In genomic region chr12:31973473-31974172, GRCm38 (mm10) we compare ENCODE assay signal across 9 mouse cellular contexts. TPM values are rescaled to one million over a fixed set of nuclear protein-coding genes. Genes with fewer than 3 reads are reported as not detected.
A peak's percentile ranks its signal among the peaks of the same experiment; 100 is the strongest.
DNase-seq lines count a peak whose midpoint lies in the region; ATAC-seq and TF ChIP-seq lines count a peak whose summit lies in the region.
"Had no signal": no experiment of that assay in that cellular context is flagged by ENCODE, and none has a peak within 500 bp of the region (broad histone marks: within the 10 kb centered on the region; RNA-seq: fewer than 3 reads in every experiment).

No protein-coding gene starts in this region.

- H3K9me3 ChIP-seq in forebrain, postnatal 0 days (ENCODE audit: low read length) = no peaks in the 10 kb centered on the region
- H3K9me3 ChIP-seq in hindbrain, embryonic 13.5 days = no peaks in the 10 kb centered on the region
- no peaks in the 10 kb centered on the region for H3K9me3 ChIP-seq in limb, embryonic 14.5 days (ENCODE audit: control insufficient read depth, low read length)
- H3K9me3 ChIP-seq: megakaryocyte, embryonic 14.5 days had no signal

- whole genome bisulfite sequencing in forebrain, postnatal 0 days = 38% methylated on average over 13 of the region's 13 CpGs
- 57% methylated on average over 13 of the region's 13 CpGs for WGBS in hindbrain, embryonic 13.5 days
- 49% methylated on average over 13 of the region's 13 CpGs for WGBS in limb, embryonic 14.5 days

- peak; percentile 61 for ATAC-seq in forebrain, postnatal 0 days
- peak; percentile 90 for ATAC-seq in hindbrain, embryonic 13.5 days (ENCODE audit: low FRiP score)
- peak; percentile 86 for ATAC-seq in limb, embryonic 14.5 days (ENCODE audit: low FRiP score, low read depth)
- peak; percentile 59; the same call in 1 of the 2 replicates for ATAC-seq in monocyte, adult 5-6 weeks (replicated peaks; ENCODE audit: insufficient number of reproducible peaks, low FRiP score, low TSS enrichment, poor library complexity, severe bottlenecking)

- no peak overlapping the region for H3K4me3 ChIP-seq in brown adipose tissue, adult 24 weeks (ENCODE audit: insufficient read depth, low read depth, low read length)
- no peak overlapping the region for H3K4me3 ChIP-seq in forebrain, postnatal 0 days (ENCODE audit: low read depth, low read length)
- no peak overlapping the region for H3K4me3 ChIP-seq in hindbrain, embryonic 13.5 days
- no peak overlapping the region for H3K4me3 ChIP-seq in limb, embryonic 14.5 days (replicated peaks; ENCODE audit: low read length)
- H3K4me3 ChIP-seq: megakaryocyte, embryonic 14.5 days had no signal

- H3K9ac ChIP-seq in forebrain, postnatal 0 days = no peak overlapping the region
- no peak overlapping the region for H3K9ac ChIP-seq in hindbrain, embryonic 13.5 days
- H3K9ac ChIP-seq in limb, embryonic 14.5 days (ENCODE audit: low read depth, low read length, severe bottlenecking) = no peak overlapping the region

- H3K36me3 ChIP-seq in forebrain, postnatal 0 days (ENCODE audit: insufficient read depth) = peaks cover 7% of the 10 kb centered on the region
- peaks cover 10% of the 10 kb centered on the region for H3K36me3 ChIP-seq in hindbrain, embryonic 13.5 days
- H3K36me3 ChIP-seq in limb, embryonic 14.5 days (ENCODE audit: control insufficient read depth, insufficient read depth, low read length) = no peaks in the 10 kb centered on the region

- peak; percentile 76 for DNase-seq in layer of hippocampus, adult 11-12 months (ENCODE audit: low spot score)
- no peak for DNase-seq in layer of hippocampus, adult 9-10 months (ENCODE audit: low spot score)
- DNase-seq in forebrain, postnatal 0 days = peak; percentile 53
- DNase-seq in limb, embryonic 14.5 days (ENCODE audit: low spot score) = peak; percentile 84
- DNase-seq in thymus, postnatal 10 days (ENCODE audit: low spot score in 2 of 2) = peak; percentile 60 to 66

- no peak for TF ChIP-seq CTCF in forebrain, postnatal 0 days (IDR thresholded peaks at IDR 0.05; ENCODE audit: low read depth)

- no peaks in the 10 kb centered on the region for H3K27me3 ChIP-seq in forebrain, postnatal 0 days (ENCODE audit: insufficient read depth, low read length)
- H3K27me3 ChIP-seq in hindbrain, embryonic 13.5 days = no peaks in the 10 kb centered on the region
- no peaks in the 10 kb centered on the region for H3K27me3 ChIP-seq in limb, embryonic 14.5 days (ENCODE audit: control insufficient read depth, insufficient read depth, low read length)
- H3K27me3 ChIP-seq: megakaryocyte, embryonic 14.5 days had no signal

- no peak for TF ChIP-seq POLR2A in limb, embryonic 14.5 days (IDR thresholded peaks at IDR 0.05; ENCODE audit: borderline replicate concordance, extremely low read depth, insufficient read depth, insufficient read length)

- H3K4me1 ChIP-seq in brown adipose tissue, adult 24 weeks (ENCODE audit: control insufficient read depth, insufficient read depth, insufficient read length, low read length) = no peaks in the 10 kb centered on the region
- no peaks in the 10 kb centered on the region for H3K4me1 ChIP-seq in forebrain, postnatal 0 days (ENCODE audit: insufficient read depth)
- H3K4me1 ChIP-seq in hindbrain, embryonic 13.5 days (replicated peaks) = peaks cover 12% of the 10 kb centered on the region
- no peaks in the 10 kb centered on the region for H3K4me1 ChIP-seq in limb, embryonic 14.5 days (ENCODE audit: control insufficient read depth, insufficient read depth, low read length)

- no peak overlapping the region for H3K4me2 ChIP-seq in forebrain, postnatal 0 days (ENCODE audit: low read depth)
- no peak overlapping the region for H3K4me2 ChIP-seq in hindbrain, embryonic 13.5 days
- no peak overlapping the region for H3K4me2 ChIP-seq in limb, embryonic 14.5 days (replicated peaks; ENCODE audit: low read depth, low read length, severe bottlenecking)

- H3K27ac ChIP-seq in brown adipose tissue, adult 24 weeks (replicated peaks; ENCODE audit: low read depth, low read length) = peak overlapping the region; percentile 8; the same call in 1 of the 2 replicates
- H3K27ac ChIP-seq in forebrain, postnatal 0 days (ENCODE audit: low read depth, low read length) = no peak overlapping the region
- 0 out of 2 replicates have a peak overlapping the region, but pooled peaks have one; percentile 18 for H3K27ac ChIP-seq in hindbrain, embryonic 13.5 days
- H3K27ac ChIP-seq in limb, embryonic 14.5 days (replicated peaks; ENCODE audit: low read depth, low read length) = no peak overlapping the region

RNA-seq across cellular contexts. Expression of gene Hbp1, which starts 23.3 kb away (rescaled TPM):
- 57.8 and 69.0 TPM in 2 replicates for polyA plus RNA-seq in brown adipose tissue, adult 24 weeks (2012; ENCODE audit: insufficient read depth, insufficient read length, missing spikeins)
- 46.5 and 48.4 TPM in 2 replicates for total RNA-seq in forebrain, postnatal 0 days (2014; rRNA removed)
- polyA plus RNA-seq in forebrain, postnatal 0 days (2015; fragmentation: Nextera tagmentation; extraction: Ambion mirVana) = 33.0 and 38.5 TPM in 2 replicates
- 66.7 and 68.0 TPM in 2 replicates for polyA plus RNA-seq in hindbrain, embryonic 13.5 days (2015; fragmentation: Nextera tagmentation; extraction: Ambion mirVana)
- polyA plus RNA-seq in limb, embryonic 14.5 days (2012; rRNA removed) = 102 and 122 TPM in 2 replicates
- 142 and 157 TPM in 2 replicates for polyA plus RNA-seq in limb, embryonic 14.5 days (2014; fragmentation: Nextera tagmentation; extraction: Ambion mirVana)
- 136 to 288 TPM (median 244 TPM) in 3 replicates for total RNA-seq in monocyte, adult 5-6 weeks (2017)

Comparison
In these comparisons a context has a peak if more than half of its experiments do, and no peak if none do; other contexts are left out.
1. H3K27ac ChIP-seq: peak in brown adipose tissue, adult 24 weeks (single experiment) and hindbrain, embryonic 13.5 days (single experiment); none in forebrain, postnatal 0 days (single experiment) and limb, embryonic 14.5 days (single experiment).
2. Peak in every context shown above with its lines, with median percentiles within 50 percentile points of each other: ATAC-seq.